Mouse (Mus musculus): ENCODE measurements around the gene Rab31. TPM values are rescaled to one million over a fixed set of nuclear protein-coding genes. Genes with fewer than 3 reads are reported as not detected.

The Rab31 gene
- polyA plus RNA-seq, 1 experiment from 2014 or later = 59.8 TPM

GRCm38 (mm10) chr17:65718578-65718977 is 54.0 kb downstream of the Rab31 start:
- no peak overlapping the region for H3K4me2 ChIP-seq
- ATAC-seq (ENCODE audit: insufficient number of reproducible peaks, insufficient read depth, low FRiP score, low TSS enrichment, low read depth) = no peak
- no peaks in the 10 kb centered on the region for H3K27me3 ChIP-seq
- H3K36me3 ChIP-seq = peaks cover 17% of the 10 kb centered on the region; the same call in 1 of the 2 replicates
- 87% methylated on average over 2 of the region's 2 CpGs for WGBS
- H3K4me1 ChIP-seq = no peaks in the 10 kb centered on the region
- H3K27ac ChIP-seq = no peak overlapping the region
- no peak overlapping the region for H3K4me3 ChIP-seq
- H3K9ac ChIP-seq = no peak overlapping the region
- no peaks in the 10 kb centered on the region for H3K9me3 ChIP-seq

GRCm38 (mm10) chr17:65717658-65718199 is 54.8 kb downstream of the Rab31 start:
- Histone ChIP-seq H3K27ac (no peak overlapping the region), H3K27me3 (no peaks in the 10 kb centered on the region), H3K9ac (peak overlapping the region; percentile 40; the same call in 1 of the 2 replicates), H3K4me3 (no peak overlapping the region), H3K4me2 (no peak overlapping the region), H3K9me3 (no peaks in the 10 kb centered on the region), H3K4me1 (no peaks in the 10 kb centered on the region), H3K36me3 (peaks cover 20% of the 10 kb centered on the region; the same call in 1 of the 2 replicates)
- WGBS = 71% methylated on average over 4 of the region's 4 CpGs
- no peak for ATAC-seq (ENCODE audit: insufficient number of reproducible peaks, insufficient read depth, low FRiP score, low TSS enrichment, low read depth)

GRCm38 (mm10) chr17:65714060-65714459 is 58.5 kb downstream of the Rab31 start:
- Histone ChIP-seq H3K27me3 (no peaks in the 10 kb centered on the region), H3K27ac (no peak overlapping the region), H3K9ac (no peak overlapping the region), H3K4me3 (no peak overlapping the region), H3K36me3 (peaks cover 33% of the 10 kb centered on the region), H3K9me3 (peaks cover 11% of the 10 kb centered on the region), H3K4me2 (no peak overlapping the region), H3K4me1 (no peaks in the 10 kb centered on the region)
- 82% methylated on average over 8 of the region's 8 CpGs for WGBS
- ATAC-seq (ENCODE audit: insufficient number of reproducible peaks, insufficient read depth, low FRiP score, low TSS enrichment, low read depth) = no peak

- peaks cover 31% of the 10 kb centered on the region for H3K36me3 ChIP-seq
- peaks cover 11% of the 10 kb centered on the region for H3K9me3 ChIP-seq
- no peak overlapping the region for H3K4me3 ChIP-seq
- no peak overlapping the region for H3K27ac ChIP-seq
- no peaks in the 10 kb centered on the region for H3K4me1 ChIP-seq
- no peak overlapping the region for H3K9ac ChIP-seq
- no peak for ATAC-seq (ENCODE audit: insufficient number of reproducible peaks, insufficient read depth, low FRiP score, low TSS enrichment, low read depth)
- no peak overlapping the region for H3K4me2 ChIP-seq
- no peaks in the 10 kb centered on the region for H3K27me3 ChIP-seq
- 93% methylated on average over 13 of the region's 13 CpGs for WGBS
Observed at GRCm38 (mm10) chr17:65712861-65713535, 59.6 kb downstream of the Rab31 start.

GRCm38 (mm10) chr17:65711779-65712178 is 60.8 kb downstream of the Rab31 start:
- H3K4me3 ChIP-seq = no peak overlapping the region
- H3K27me3 ChIP-seq = no peaks in the 10 kb centered on the region
- no peak overlapping the region for H3K9ac ChIP-seq
- no peak overlapping the region for H3K27ac ChIP-seq
- peaks cover 11% of the 10 kb centered on the region for H3K9me3 ChIP-seq
- 96% methylated on average over 5 of the region's 5 CpGs for WGBS
- H3K4me1 ChIP-seq = no peaks in the 10 kb centered on the region
- H3K36me3 ChIP-seq = peaks cover 24% of the 10 kb centered on the region
- ATAC-seq (ENCODE audit: insufficient number of reproducible peaks, insufficient read depth, low FRiP score, low TSS enrichment, low read depth) = no peak
- H3K4me2 ChIP-seq = no peak overlapping the region

DNA sequence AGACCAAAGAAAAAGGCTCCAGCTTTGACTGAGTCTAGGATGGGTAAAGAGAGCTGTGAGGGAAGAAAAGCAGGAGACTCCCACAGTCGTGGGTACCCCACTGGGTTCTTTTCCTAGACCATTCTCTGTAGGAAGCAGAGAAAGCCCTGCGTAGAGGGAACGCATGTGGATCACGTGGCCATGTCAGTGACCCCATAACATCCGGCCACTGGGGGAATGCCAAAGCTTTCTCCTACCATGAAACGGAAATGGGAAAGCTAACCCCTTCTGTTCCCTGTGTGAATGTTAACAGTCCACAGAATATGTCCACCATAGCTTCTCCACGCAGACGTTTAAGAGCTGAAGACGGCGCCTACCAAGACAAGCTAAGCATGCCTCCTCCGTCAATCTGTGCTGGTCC is 62.0 kb downstream of the Rab31 start:
- WGBS = 91% methylated on average over 11 of the region's 11 CpGs
- no peaks in the 10 kb centered on the region for H3K27me3 ChIP-seq
- ATAC-seq (ENCODE audit: insufficient number of reproducible peaks, insufficient read depth, low FRiP score, low TSS enrichment, low read depth) = no peak
- H3K9ac ChIP-seq = no peak overlapping the region
- H3K27ac ChIP-seq = no peak overlapping the region
- H3K9me3 ChIP-seq = peaks cover 11% of the 10 kb centered on the region
- peaks cover 22% of the 10 kb centered on the region for H3K36me3 ChIP-seq
- H3K4me2 ChIP-seq = no peak overlapping the region
- H3K4me3 ChIP-seq = no peak overlapping the region
- no peaks in the 10 kb centered on the region for H3K4me1 ChIP-seq

GRCm38 (mm10) chr17:65706220-65706619 is 66.3 kb downstream of the Rab31 start:
- Histone ChIP-seq H3K36me3 (peaks cover 6% of the 10 kb centered on the region), H3K27ac (no peak overlapping the region), H3K27me3 (no peaks in the 10 kb centered on the region), H3K9me3 (peaks cover under 1% of the 10 kb centered on the region; the same call in 1 of the 2 replicates), H3K4me3 (no peak overlapping the region), H3K4me2 (no peak overlapping the region), H3K9ac (no peak overlapping the region), H3K4me1 (peaks cover 12% of the 10 kb centered on the region)
- no peak for ATAC-seq (ENCODE audit: insufficient number of reproducible peaks, insufficient read depth, low FRiP score, low TSS enrichment, low read depth)
- 76% methylated on average over 5 of the region's 5 CpGs for WGBS

- H3K4me1 ChIP-seq = peaks cover 20% of the 10 kb centered on the region
- no peaks in the 10 kb centered on the region for H3K9me3 ChIP-seq
- ATAC-seq (ENCODE audit: insufficient number of reproducible peaks, insufficient read depth, low FRiP score, low TSS enrichment, low read depth) = no peak
- no peaks in the 10 kb centered on the region for H3K36me3 ChIP-seq
- H3K9ac ChIP-seq = no peak overlapping the region
- no peak overlapping the region for H3K4me3 ChIP-seq
- H3K27ac ChIP-seq = no peak overlapping the region
- 87% methylated on average over 13 of the region's 13 CpGs for WGBS
- no peak overlapping the region for H3K4me2 ChIP-seq
- H3K27me3 ChIP-seq = no peaks in the 10 kb centered on the region
Observed at GRCm38 (mm10) chr17:65703527-65704391, 68.8 kb downstream of the Rab31 start.

DNA sequence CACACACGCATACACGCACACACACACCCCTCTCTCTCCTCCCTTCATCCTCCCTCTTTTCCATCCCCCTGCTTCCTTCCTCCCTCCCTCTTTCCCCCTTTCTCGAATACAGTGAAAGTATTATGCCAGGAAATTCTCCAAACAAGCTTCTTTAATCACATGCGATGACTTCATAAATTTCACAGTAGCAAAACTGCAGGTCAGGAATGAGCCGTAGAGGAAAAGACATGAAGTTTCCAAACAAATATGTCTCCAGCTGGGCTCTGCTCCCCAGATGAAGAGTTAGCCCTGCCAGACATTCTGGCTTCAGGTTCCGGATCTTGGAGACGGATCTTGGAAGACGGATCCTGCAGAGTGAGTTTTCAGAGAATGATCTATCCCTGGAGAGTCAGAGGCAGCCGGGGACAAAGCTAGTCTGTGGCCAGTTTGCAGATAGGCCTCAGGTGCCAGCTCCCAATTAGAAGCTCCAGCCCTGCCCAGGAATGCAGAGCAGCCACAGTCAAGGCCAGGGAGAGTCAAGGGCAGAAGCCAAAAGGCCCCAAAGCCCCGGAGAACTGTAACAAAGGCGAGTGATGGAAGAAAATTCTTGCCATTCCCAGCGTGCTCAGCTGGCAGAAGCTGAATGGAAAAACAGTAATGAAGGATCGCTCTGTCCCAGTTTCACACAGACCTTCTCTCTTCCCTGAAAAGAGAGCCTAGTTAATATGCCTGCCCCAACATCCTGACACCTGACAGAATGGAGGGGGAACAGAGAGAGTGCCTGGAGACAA is 70.6 kb downstream of the Rab31 start:
- H3K4me2 ChIP-seq = peak overlapping the region; percentile 24; the same call in 1 of the 2 replicates

DNA sequence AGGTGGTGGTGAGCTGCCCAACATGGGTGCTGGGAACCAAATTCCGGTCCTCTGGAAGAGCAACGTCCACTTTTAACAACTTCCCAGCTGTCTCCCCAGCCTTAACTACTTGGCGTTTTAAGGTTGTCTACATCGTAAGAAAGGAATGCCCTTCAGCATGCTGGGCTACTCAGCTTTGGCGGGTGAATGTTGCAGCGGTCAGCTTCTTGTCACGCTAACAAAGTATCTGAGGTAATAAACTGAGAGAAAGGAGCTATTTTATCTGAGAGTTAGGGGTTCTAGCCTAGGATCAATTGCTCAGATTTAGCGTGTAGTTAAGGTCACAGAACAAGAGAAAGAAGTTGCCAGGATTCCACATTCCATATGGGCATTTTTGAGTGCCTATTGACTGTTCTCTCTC is 71.2 kb downstream of the Rab31 start:
- no peaks in the 10 kb centered on the region for H3K27me3 ChIP-seq
- H3K9me3 ChIP-seq = no peaks in the 10 kb centered on the region
- no peak overlapping the region for H3K4me3 ChIP-seq
- ATAC-seq (ENCODE audit: insufficient number of reproducible peaks, insufficient read depth, low FRiP score, low TSS enrichment, low read depth) = no peak
- H3K4me2 ChIP-seq = 0 out of 2 replicates have a peak overlapping the region, but pooled peaks have one; percentile 24
- 86% methylated on average over 8 of the region's 8 CpGs for WGBS
- peak overlapping the region; percentile 87 for H3K27ac ChIP-seq
- no peak overlapping the region for H3K9ac ChIP-seq
- H3K4me1 ChIP-seq = peaks cover 29% of the 10 kb centered on the region
- H3K36me3 ChIP-seq = no peaks in the 10 kb centered on the region

More for the DNA sequence above, 70.6 kb downstream of the Rab31 start:
- no peak overlapping the region for H3K4me3 ChIP-seq
- H3K27ac ChIP-seq = peak overlapping the region; percentile 87
- no peaks in the 10 kb centered on the region for H3K27me3 ChIP-seq
- no peak overlapping the region for H3K9ac ChIP-seq
- ATAC-seq (ENCODE audit: insufficient number of reproducible peaks, insufficient read depth, low FRiP score, low TSS enrichment, low read depth) = no peak
- 51% methylated on average over 13 of the region's 13 CpGs for WGBS
- H3K36me3 ChIP-seq = no peaks in the 10 kb centered on the region
- H3K4me1 ChIP-seq = peaks cover 29% of the 10 kb centered on the region
- H3K9me3 ChIP-seq = no peaks in the 10 kb centered on the region

GRCm38 (mm10) chr17:65700060-65700459 is 72.5 kb downstream of the Rab31 start:
- WGBS = 50% methylated on average over 4 of the region's 4 CpGs
- H3K9ac ChIP-seq = no peak overlapping the region
- peak overlapping the region; percentile 64; the same call in 1 of the 2 replicates for H3K27ac ChIP-seq
- ATAC-seq (ENCODE audit: insufficient number of reproducible peaks, insufficient read depth, low FRiP score, low TSS enrichment, low read depth) = no peak
- 0 out of 2 replicates have a peak, but pooled peaks cover 1% of the 10 kb centered on the region for H3K36me3 ChIP-seq
- no peaks in the 10 kb centered on the region for H3K9me3 ChIP-seq
- H3K4me1 ChIP-seq = peaks cover 29% of the 10 kb centered on the region
- no peak overlapping the region for H3K4me2 ChIP-seq
- H3K4me3 ChIP-seq = no peak overlapping the region
- H3K27me3 ChIP-seq = no peaks in the 10 kb centered on the region
